ENCODE assay signal across 13 mouse cellular contexts in the genomic region with DNA sequence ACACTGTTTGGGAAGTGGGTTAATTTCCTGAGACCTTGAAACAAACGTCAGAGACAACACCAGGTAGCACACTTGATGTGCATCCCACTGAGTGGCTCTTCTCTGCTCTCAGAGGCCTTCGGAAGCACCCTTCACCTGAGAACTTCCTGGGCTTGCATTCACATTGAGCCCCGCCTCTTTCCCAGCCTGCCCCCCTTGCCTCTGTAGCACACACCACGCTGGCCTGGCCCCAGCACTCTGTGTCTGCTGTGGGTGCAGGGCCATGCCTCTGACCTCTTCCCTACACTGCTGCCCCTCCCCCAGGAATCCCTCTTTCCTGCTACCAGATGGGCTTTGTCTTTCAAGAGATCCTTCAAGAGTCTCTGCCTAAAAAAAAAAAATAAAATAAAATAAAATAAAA. TPM values are rescaled to one million over a fixed set of nuclear protein-coding genes. Genes with fewer than 3 reads are reported as not detected.
DNase-seq lines count a peak whose midpoint lies in the region; ATAC-seq and TF ChIP-seq lines count a peak whose summit lies in the region.
"Had no signal": no experiment of that assay in that cellular context is flagged by ENCODE, and none has a peak within 500 bp of the region (broad histone marks: within the 10 kb centered on the region; RNA-seq: fewer than 3 reads in every experiment).

No protein-coding gene starts in this region.

- H3K27ac ChIP-seq in heart, embryonic 11.5 days (ENCODE audit: low read depth, low read length): no peak overlapping the region
- no peak overlapping the region for H3K27ac ChIP-seq in hindbrain, postnatal 0 days

- H3K4me1 ChIP-seq in heart, embryonic 11.5 days (ENCODE audit: control insufficient read depth, insufficient read depth, low read length): peaks cover 15% of the 10 kb centered on the region
- no peaks in the 10 kb centered on the region for H3K4me1 ChIP-seq in hindbrain, postnatal 0 days (ENCODE audit: insufficient read depth, low read length)

- H3K27me3 ChIP-seq in heart, embryonic 11.5 days (ENCODE audit: control insufficient read depth, insufficient read depth, low read length): no peaks in the 10 kb centered on the region
- H3K27me3 ChIP-seq in hindbrain, postnatal 0 days (ENCODE audit: insufficient read depth, low read length): no peaks in the 10 kb centered on the region
- H3K27me3 ChIP-seq: Patski had no signal

- no peak overlapping the region for H3K4me3 ChIP-seq in heart, embryonic 11.5 days (ENCODE audit: low read depth, low read length)
- H3K4me3 ChIP-seq in hindbrain, postnatal 0 days (ENCODE audit: low read length): no peak overlapping the region
- H3K4me3 ChIP-seq: myocyte had no signal

- no peaks in the 10 kb centered on the region for H3K9me3 ChIP-seq in heart, embryonic 11.5 days (replicated peaks; ENCODE audit: control insufficient read depth, low read length)
- H3K9me3 ChIP-seq in hindbrain, postnatal 0 days (ENCODE audit: low read length): no peaks in the 10 kb centered on the region

- no peak for DNase-seq in heart, adult 9 months (ENCODE audit: low spot score in 2 of 2)
- peak; percentile 27 for DNase-seq in kidney, postnatal 10 days
- no peak for DNase-seq in kidney, postnatal 25 days
- DNase-seq in hindbrain, postnatal 0 days (ENCODE audit: low spot score): no peak
- DNase-seq in lung, postnatal 14 days: peak; percentile 31
- DNase-seq in cerebellum, adult 9-11 months: no peak
- no peak for DNase-seq in left cerebral cortex, adult 18-20 months (ENCODE audit: low spot score in 2 of 2)
- DNase-seq: cerebellum, adult 8-10 months had no signal

- no peak for TF ChIP-seq CTCF in hindbrain, postnatal 0 days (IDR thresholded peaks at IDR 0.05; ENCODE audit: low read depth)

- H3K4me2 ChIP-seq in heart, embryonic 11.5 days: no peak overlapping the region
- no peak overlapping the region for H3K4me2 ChIP-seq in hindbrain, postnatal 0 days (ENCODE audit: low read depth, low read length)

- WGBS in heart, embryonic 11.5 days (ENCODE audit: insufficient replicate concordance): 12% methylated on average over 4 of the region's 4 CpGs
- 21% methylated on average over 4 of the region's 4 CpGs for WGBS in hindbrain, postnatal 0 days

- no peak overlapping the region for H3K9ac ChIP-seq in heart, embryonic 11.5 days (ENCODE audit: low read depth, low read length)
- H3K9ac ChIP-seq in hindbrain, postnatal 0 days (replicated peaks; ENCODE audit: low read length): no peak overlapping the region

- ATAC-seq in heart, embryonic 11.5 days (replicated peaks; ENCODE audit: insufficient number of reproducible peaks, low FRiP score, low TSS enrichment): 0 out of 2 replicates have a peak, but pooled peaks have one; percentile 57
- peak; percentile 50; the same call in 1 of the 2 replicates for ATAC-seq in hindbrain, postnatal 0 days

- H3K36me3 ChIP-seq in heart, embryonic 11.5 days (ENCODE audit: control insufficient read depth, insufficient read depth, low read length): no peaks in the 10 kb centered on the region
- H3K36me3 ChIP-seq in hindbrain, postnatal 0 days (ENCODE audit: insufficient read depth, low read length): no peaks in the 10 kb centered on the region

RNA-seq across cellular contexts. Expression of gene Sel1l3, which starts 21.8 kb away (rescaled TPM):
- 1.5 and 1.9 TPM in 2 replicates for polyA plus RNA-seq in heart, embryonic 11.5 days (2014; fragmentation: Nextera tagmentation; extraction: Ambion mirVana)
- 19.1 and 22.4 TPM in 2 replicates for total RNA-seq in hindbrain, postnatal 0 days (2014; rRNA removed)
- polyA plus RNA-seq in hindbrain, postnatal 0 days (2015; fragmentation: Nextera tagmentation; extraction: Ambion mirVana): 4.7 and 4.8 TPM in 2 replicates
- 10 to 100 TPM; 56.9 to 63.9 TPM for total RNA-seq in left cerebral cortex, adult 18-20 months (2021)
- total RNA-seq: granulocyte monocyte progenitor cell, adult 5-6 weeks had no signal
- polyA plus RNA-seq: C2C12 had no signal

RNA-seq across cellular contexts. Expression of gene Smim20, which starts 31.3 kb away (rescaled TPM):
- polyA plus RNA-seq in heart, embryonic 11.5 days (2014; fragmentation: Nextera tagmentation; extraction: Ambion mirVana): 146 and 150 TPM in 2 replicates
- total RNA-seq in hindbrain, postnatal 0 days (2014; rRNA removed): 42.8 and 57.1 TPM in 2 replicates
- polyA plus RNA-seq in hindbrain, postnatal 0 days (2015; fragmentation: Nextera tagmentation; extraction: Ambion mirVana): 88.3 and 94.8 TPM in 2 replicates
- total RNA-seq in left cerebral cortex, adult 18-20 months (2021): 10 to 100 TPM; 29.2 to 34.2 TPM

Comparison
In these comparisons a context has a peak if more than half of its experiments do, and no peak if none do; other contexts are left out.
1. DNase-seq: peak in kidney, postnatal 10 days (single experiment) and lung, postnatal 14 days (single experiment); none in heart, adult 9 months (0 of 2), kidney, postnatal 25 days (0 of 2), hindbrain, postnatal 0 days (single experiment), cerebellum, adult 9-11 months (single experiment) and left cerebral cortex, adult 18-20 months (0 of 2).